Mouse (Mus musculus) layer of hippocampus, postnatal 14 days (tissue): ENCODE measurements around the gene Tdrkh. TPM values are rescaled to one million over a fixed set of nuclear protein-coding genes. Genes with fewer than 3 reads are reported as not detected.
A peak's percentile ranks its signal among the peaks of the same experiment; 100 is the strongest.

Experiments used
- DNase-seq, 2 experiments: peaks; one replicate each; pipeline ENCODE4 v3.0.0; 2021 to 2022; ENCODE audit warnings: low spot score in 2 of 2, mixed read lengths in 1 of 2
- long read RNA-seq, 2 experiments: library from polyadenylated mRNA; stranded (forward); transcript quantifications; one replicate each; pipeline ENCODE4 v2.0.0; 2021
- total RNA-seq, 2 experiments: library from RNA; stranded (reverse); gene quantifications; 2 replicates each; pipeline ENCODE4 v1.2.3; 2021

Tdrkh gene
- total RNA-seq, result 10 to 100 TPM; 44.7 to 46.4 TPM
- long read RNA-seq, experiment 1, full-length matches to known transcripts, result 21 of 27 reads
- long read RNA-seq, experiment 1, partial matches to known transcripts, result 0 of 27 reads
- long read RNA-seq, experiment 1, other reads (novel, unspliced or antisense), result 6 of 27 reads
- long read RNA-seq, experiment 2, full-length matches to known transcripts, result 24 of 31 reads
- long read RNA-seq, experiment 2, partial matches to known transcripts, result 0 of 31 reads
- long read RNA-seq, experiment 2, other reads (novel, unspliced or antisense), result 7 of 31 reads

DNA sequence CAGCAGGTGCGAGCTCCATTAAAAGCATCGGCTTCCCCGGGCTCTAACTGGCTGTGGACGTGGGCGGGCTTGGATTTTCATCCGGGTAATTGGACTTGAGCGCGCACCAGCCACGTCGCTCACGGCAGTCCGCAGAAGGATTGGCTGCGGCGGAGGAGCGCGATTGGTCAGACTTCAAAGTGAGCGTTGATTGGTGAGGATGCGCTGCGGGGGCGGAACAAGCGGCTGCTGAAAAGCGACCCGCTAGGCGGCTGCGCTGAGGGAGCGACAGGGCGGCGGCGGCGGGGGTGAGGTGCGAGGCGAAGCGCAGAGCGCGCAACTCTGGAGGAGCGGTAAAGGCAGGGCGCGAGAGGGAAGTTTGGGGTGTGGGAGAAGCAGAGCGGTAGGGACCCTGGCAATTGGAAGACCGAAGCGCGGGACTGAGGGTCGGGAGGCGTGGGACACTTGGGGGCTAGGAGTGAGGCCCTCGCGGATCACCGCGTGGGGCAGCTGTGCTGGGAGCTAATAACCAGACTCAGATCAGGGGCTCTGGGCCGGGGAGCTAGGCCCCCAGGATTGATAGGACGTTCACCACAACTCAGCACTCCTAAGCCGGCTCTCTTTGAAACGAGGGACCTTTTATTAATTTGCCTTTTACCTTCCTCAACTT lies at the start of gene Tdrkh:
Tdrkh (plus strand) TSS at position 243 of the 649 bp plus-strand sequence.
- peak; percentile 97 to 99 for DNase-seq

DNA sequence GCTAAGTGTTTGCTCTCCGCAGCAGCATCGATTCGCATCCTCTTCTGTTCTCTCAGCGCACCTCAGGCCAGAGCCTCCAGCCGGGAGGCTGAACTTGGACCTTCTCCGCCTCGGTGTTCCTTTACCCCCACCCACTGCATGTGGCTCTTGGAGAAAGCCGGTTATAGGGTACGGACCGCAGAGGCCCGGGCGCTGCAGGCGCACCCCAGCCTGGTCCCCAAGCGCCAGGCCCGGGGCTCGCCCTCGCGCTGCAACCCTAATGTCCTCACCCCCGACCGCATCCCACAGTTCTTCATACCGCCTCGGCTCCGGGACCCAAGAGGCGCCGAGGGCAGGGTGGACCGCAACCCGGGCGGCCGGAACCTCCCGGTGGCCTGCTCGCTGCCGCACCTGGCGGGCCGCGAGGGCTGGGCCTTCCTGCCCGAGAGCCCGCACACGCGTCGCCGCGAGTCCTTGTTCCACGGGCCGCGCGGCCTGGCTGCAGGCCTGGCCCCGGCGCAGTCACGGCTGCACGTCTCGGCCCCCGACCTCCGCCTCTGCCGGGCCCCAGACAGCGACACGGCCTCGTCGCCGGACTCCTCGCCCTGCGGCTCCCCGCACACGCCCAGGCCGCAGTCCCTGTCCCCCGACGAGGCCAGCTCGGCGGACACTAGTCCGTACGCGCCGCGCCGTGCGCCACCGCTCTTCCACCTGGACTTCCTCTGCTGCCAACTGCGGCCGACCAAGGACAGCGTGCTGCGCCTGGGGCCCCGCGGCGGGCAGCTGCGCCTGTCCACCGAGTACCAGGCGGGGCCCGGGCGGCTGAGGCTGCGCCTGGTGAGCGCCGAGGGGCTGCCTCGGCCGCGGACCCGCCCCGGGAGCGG lies 49.6 kb upstream of the Tdrkh start:
- DNase-seq, result peak in 1 of 2 experiments; percentile 50

DNA sequence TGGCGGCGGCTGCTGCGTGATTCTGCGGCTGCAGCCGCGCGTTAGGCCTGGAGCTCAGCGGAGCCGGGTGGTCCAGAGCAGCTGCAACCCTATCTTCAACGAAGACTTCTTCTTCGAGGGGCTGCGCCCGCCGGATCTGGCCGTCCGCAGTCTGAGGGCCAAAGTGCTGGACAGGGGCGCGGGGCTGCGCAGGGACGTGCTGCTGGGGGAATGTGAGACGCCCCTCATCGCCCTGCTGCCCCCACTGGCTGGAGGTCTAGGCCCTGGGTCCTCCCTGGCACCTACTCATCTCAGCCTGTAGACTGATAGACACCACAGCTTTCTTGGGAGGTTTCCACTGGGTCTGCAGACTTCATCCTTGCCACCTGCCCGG lies 48.9 kb upstream of the Tdrkh start:
- no peak for DNase-seq

DNA sequence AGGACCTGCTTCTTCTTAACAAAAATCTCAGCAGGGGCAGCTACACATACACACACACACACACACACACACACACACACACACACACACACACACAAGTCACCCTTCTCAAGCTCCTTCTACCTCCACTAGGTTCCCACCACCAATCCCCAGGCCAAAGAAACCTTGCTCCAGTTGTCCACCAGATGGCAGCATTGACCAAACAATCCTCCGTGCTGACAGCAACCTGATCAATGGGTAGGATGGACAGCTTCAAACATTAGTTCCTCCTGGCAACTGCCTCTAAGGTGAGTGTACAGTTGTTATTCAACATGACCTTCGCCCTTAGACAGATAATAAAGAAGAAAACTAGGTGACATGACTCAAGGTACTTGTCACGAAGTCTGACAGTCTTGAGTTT lies 46.3 kb upstream of the Tdrkh start:
- DNase-seq, result peak; percentile 84 to 92

DNA sequence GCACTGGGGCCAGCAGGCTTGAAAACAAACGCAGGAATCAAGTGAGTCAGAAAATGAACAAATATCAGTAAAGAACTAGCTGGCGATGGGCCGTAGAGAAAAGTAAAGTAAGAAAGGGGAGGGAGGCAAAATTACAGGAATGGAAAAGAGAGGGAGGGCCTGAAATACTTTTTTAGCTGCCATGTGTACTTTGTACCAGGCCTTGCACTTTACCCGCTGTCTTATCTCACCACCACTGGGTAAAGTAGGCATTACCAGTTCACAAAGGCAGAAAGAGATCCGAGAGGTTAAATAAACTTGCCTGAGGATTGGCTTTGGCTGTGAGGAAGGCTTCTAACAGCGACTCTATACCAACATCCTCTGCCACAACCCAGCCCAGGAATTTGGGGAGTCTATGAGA lies 45.6 kb upstream of the Tdrkh start:
- DNase-seq, result no peak

DNA sequence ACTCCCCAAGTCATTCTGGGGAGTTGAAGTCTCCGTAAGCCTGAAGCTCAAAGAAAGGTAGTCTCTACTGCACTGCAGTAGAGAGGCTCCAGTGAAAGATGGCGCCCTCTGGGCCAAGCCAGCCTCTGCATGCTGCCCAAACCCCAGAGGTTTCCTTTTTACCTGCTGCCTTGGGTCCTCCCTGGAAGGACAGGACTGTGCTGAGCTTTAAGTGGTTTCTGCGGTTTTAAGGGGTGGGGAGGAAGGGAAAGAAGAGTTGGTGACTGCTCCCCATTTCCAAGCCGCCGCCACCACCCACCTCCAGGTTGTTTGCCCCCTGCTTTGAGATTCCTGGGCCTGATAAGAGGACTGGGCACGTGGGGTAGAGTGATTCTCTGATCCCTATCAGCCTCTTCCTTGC lies 44.4 kb upstream of the Tdrkh start:
- no peak for DNase-seq

DNA sequence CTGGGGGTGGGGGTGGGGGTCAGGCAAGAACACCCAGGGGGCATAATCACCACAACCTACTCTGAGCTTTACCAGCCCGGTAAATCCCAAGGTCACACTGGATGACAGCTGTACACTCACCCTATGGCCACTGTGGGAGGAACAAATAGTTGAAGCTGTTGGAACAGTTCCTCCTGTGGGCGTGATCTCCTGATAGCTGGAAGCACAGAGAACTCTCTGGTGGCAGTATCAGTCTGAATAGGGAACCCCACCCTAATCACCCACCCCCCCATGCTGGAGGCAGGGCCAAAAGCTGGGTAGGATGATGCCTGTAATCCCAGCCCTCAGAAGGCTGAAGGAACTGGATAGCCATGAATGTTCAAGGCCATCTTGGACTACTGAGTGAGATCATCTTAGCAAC lies 43.4 kb upstream of the Tdrkh start:
- no peak for DNase-seq

DNA sequence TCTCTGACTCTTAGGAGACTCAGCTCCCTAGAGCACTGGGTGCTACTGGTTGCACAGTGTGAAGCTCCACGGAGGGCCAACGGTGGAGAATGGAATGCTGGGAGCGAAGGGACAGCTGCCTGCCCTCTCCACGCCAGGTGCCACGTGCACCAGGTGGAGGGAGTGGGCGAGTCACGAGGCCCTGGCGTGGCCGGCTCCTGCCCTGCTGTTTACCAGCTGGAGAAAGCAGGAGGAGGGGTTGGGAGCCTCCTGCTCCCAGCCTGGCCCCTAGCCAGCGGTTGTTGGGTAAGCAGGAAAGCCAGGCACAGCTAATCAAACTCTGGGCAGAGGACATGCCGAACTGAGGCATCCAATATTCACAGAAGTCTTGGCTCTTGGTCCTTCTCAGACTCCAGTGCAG lies 41.4 kb upstream of the Tdrkh start:
- peak; percentile 54 to 55 for DNase-seq

DNA sequence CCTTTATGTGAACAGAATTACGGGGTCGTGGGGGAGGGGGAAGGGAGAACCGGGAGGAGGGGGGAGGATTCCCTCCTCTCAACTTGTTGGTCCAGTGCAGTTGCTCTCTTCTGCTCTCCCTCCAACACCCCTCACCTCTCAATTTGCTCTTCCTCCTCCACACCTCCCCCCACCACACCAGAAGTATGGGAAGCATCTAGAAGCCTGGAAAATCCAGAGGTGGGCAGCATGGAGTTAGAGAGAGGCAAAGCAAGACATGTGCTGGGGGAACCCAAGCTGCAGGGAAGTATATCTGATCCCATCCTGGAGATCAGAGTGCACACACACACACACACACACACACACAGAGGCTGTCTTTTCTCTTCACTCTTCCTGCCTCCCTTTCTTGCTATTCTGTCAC lies 41.0 kb upstream of the Tdrkh start:
- no peak for DNase-seq

DNA sequence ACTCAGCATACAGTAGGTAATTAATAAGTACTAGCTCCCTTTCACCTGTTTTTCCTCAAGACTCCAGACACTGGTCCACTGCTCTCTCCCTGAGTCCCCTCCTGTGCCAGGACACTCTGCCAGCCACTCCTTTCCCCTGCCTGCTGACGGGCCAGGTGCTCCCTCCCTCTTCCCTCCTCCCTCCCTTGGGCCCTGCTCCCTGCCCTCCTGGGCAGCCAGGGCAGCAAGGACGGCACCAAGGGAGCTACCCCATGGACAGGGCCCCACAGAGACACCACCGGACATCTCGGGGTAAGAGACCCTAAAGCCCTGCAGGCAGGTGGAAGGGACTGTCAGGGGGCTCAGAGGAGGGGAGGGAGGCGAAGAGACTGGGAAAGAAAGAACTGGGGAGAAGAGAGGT lies 40.4 kb upstream of the Tdrkh start, which contains the start of gene Rorc:
Rorc (plus strand) TSS at position 154 of the 400 bp plus-strand sequence.
- DNase-seq, result no peak

DNA sequence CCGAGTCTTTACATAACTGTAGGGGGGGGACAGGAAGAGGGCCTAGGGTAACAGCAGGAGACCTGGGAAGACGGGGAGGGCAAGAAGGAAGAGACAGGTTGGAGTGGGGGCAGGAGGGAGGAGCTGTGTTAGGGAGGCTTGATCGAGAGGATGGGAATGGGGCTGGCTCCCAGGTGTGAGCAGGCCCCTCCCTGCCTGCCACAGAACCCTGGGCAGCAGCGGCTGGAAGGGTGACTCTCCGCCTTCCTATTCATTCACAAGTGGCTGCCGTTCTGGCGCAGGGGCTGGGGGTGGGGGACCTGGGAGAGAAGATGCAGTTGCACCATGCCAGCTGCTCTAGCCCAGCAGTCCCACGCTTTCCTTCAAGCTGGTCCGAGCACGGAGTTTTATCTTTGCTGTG lies 40.0 kb upstream of the Tdrkh start:
- DNase-seq, result no peak

DNA sequence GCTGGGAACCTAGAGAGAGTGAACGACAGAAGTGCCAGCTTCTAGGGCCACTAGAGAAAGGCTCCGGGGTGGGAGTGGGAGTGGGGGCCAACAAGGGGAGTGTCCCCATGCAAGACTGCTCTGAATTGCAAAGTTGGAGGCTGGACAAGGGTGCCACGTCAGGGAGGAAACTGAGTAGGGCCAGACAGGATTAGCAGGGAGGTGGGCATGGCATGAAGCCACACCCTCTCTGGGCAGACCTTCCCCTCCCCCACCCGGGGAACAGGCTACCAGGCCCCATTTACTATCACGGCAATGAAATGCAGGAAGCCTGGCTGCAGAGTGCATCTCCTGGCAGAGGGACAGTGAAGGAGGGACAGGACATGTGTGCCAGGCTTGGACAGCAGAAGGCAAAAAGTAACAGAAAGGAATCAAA lies 39.5 kb upstream of the Tdrkh start:
- no peak for DNase-seq

DNA sequence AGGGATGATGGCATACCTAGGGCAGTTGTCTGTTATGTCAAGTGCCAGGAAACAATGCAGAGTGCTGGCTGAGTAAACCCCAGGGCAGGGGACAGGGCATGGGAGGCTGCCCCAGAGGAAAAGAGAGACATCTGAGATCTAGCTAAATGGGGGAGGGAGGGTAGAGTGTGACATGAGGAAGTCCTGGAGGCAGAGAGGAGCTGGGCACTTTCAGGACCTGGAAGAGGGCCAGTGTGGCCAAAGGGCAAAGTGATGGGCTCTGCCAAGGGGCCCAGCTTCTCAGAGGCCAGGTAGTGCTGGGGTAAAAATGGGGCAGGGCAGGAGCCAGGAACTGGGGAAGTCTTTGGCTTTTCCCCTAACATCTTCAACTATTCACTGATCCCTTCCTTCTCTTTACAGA lies 38.4 kb upstream of the Tdrkh start:
- DNase-seq, result no peak

DNA sequence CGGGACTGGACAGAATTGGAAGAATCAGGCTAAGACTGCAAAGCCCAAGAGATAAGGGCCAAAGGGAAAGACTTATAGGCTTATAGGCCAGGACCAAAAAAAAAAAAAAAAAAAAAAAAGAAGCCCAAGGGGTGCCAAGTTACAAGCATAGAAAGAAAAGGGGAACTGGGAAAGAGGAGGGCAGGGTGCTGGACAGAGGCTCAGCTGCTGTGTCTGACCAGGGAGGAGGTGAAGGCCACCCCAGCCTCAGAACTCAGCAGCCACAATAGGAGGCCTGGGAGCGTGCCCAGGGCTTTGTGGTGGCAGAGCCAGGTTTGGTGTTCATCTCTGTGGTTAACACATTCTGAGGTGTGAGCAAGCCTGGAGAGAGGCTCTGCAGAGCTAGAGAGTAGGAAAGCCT lies 37.9 kb upstream of the Tdrkh start:
- DNase-seq, result no peak

DNA sequence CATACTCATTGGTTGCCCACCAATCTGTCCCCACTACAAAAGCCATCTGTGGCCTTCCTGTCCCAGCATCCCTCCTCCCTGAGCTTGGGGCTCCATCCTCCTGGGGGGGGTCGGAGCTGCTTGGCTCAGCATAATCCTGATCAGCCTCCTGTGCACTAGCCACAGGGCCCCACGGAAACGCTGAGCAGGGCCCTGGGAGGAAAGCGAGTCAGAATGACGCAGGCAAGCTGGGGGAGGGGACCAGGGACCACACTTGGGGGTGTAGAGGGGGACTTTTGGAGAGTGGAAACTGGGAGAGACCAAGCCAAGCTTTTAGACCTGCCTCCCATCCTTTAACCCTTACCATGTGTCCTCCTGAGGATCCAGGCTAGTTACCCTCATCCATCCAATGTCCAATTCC lies 37.2 kb upstream of the Tdrkh start:
- no peak for DNase-seq

DNA sequence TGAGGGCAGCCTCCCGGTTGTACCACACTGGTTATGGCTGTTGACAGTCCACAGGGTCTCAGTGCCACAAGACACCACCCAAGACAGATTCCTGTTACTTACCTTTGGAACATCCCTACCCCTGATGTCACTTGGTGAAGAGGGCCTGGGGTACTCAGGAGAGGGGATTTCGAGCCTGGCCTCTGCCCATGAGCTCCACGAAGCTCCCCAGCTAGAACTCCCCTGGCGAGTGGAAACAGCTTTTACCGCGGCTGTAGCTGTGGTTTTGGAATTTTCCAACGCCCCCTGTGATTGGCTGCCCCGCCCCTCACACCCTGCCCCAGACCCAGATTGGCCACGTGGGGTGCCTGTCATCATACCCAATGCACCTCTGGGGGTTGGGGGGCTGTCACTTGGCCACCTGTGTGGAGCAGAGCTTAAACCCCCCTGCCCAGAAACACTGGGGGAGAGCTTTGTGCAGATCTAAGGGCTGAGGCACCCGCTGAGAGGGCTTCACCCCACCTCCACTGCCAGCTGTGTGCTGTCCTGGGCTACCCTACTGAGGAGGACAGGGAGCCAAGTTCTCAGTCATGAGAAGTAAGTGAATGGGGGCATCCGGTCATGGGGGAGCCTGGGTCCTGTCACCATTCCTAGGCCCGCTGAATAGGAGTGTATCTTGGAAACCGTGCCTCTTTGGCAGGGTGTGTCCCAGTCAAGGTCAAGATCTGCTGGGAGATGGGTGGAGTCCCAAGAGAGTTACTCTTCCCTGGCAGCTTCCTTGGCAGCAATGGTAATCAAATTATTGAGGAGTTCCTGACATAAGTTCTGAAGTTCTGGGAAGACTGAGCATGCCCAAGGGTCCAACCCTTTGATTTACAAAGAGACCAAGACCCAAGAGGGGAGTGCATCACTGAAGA lies 35.8 kb upstream of the Tdrkh start:
- DNase-seq, result no peak

DNA sequence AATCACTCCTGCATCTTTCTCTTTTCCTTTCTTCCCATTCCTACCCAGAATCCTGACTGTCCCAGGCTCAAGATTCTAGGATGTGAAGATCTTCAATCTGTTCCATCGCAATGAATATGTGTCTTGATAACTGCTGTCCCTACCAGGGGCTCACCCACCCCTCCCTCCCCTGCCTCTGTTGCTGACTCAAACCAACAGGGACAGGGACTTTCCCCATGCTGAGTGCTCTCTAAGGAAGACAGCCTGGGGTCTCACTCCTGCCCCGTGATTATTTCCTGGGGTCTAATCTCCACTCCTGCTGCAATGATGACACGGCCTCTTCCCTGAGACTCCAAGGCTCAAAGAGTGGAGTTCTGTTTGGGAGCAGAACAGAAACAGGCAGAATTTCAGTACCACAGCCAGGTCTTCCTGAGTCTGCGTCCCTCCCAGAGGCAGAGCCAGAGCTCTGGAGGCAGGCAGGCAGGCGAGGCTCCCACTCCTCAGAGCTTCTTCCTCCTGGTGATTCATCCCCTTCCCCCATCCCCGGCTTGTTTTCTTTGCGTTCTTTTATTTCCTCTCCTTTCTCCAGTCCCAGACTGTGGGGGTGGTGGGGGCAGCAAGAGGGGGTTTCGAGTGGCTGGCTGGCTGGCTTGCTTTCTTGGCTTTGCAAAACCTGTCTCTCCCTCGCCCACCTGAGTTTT lies 33.1 kb upstream of the Tdrkh start:
- no peak for DNase-seq

DNA sequence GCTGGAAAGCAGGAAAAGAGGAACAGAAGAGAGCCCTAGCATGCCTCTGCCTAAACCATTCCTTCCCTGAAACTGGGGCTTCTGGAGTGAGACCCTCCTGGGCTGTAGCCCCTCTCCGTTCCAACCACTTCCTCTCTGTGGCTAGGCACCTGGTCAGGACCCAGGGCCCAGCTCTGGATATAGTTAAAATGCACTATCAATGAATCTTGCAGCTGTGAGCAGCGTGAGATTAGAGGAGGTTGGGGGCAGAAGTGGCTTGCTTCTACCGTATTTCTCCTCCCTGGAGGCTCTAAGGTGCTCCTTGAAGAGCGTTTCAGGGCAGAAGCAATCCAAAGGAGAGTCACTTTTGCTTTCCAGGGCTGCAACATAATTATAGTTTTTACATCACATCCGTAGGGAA lies 30.8 kb upstream of the Tdrkh start:
- no peak for DNase-seq

DNA sequence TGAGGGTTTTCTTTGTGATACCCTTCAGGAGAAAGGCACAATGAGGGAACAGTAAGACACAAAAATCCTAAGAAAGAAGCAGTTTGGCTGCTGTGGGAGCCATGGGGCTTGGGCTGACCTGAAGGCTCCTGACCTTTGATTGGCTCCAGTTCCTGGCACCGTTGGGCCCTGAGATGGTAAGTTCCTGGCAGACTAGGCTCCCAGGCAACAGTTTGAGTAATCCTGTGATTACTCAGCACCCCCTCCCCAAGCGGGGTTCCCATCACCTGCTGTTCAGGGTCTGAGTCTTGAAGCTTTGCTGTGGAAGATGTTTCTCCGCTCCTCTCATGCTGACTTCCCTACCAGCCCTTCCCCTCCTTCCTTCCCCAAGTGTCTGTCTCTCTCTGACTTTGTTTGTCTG lies 29.6 kb upstream of the Tdrkh start:
- no peak for DNase-seq

DNA sequence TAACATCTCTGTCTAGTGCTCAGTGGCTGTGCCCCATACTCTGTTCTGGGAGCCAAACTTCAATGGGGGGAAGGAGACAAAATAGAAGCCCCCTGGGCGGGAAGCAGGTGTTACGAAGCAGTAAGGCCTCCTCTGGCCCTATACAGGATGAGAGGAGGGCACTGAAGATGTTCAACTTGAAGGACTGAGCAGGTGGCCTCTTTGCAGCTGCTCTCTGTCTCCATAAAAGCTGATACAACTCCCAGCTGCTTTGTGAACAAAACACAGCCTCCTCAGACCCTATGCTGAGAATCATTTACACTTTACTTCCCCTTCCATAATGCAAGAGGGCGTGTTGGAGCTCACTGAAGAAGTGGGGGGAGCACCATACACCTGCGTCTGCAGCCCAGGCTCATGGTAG lies 26.4 kb upstream of the Tdrkh start:
- DNase-seq, result no peak

DNA sequence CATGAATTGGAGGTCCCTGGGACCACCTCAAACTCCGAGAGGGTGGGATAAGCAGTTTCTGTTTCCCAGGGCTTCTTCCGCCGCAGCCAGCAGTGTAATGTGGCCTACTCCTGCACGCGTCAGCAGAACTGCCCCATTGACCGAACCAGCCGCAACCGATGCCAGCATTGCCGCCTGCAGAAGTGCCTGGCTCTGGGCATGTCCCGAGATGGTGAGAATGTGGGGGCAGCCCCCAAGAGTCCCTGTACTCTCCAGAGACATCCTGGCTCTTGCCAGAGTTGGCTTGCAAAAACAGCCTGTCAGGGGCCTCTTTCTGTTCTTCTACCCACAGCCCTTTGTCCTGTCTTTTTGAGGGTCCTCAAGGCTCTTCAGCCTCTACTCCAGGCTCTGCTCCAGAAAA lies 25.7 kb upstream of the Tdrkh start:
- no peak for DNase-seq
